Mouse (Mus musculus) stomach, postnatal 0 days (tissue): ENCODE measurements around the gene Ube2f. TPM values are rescaled to one million over a fixed set of nuclear protein-coding genes. Genes with fewer than 3 reads are reported as not detected.

Experiments
- ATAC-seq: fragments of 200-750 bp; cut with Nextera tagmentation; 2 replicates; pipeline ENCODE4 v1.8.0; 2017; ENCODE audit not compliant: low FRiP score, low TSS enrichment
- DNase-seq: peaks from one replicate; pipeline ENCODE4 v3.0.0-alpha.2; 2016; ENCODE audit warnings: low spot score
- H3K27ac ChIP-seq: fragments of 300-500 bp; sonication (generic); replicated peaks from 2 replicates; pipeline ENCODE4 v1.5.1; 2014; ENCODE audit warnings: mild to moderate bottlenecking, control low read depth
- H3K27me3 ChIP-seq: fragments of 300-500 bp; sonication (generic); 2 replicates; pipeline ENCODE4 v1.6.1; 2014; ENCODE audit warnings: low read length; ENCODE audit not compliant: control insufficient read depth, insufficient read depth
- H3K36me3 ChIP-seq: fragments of 300-500 bp; sonication (generic); 2 replicates; pipeline ENCODE4 v1.6.1; 2014; ENCODE audit warnings: low read length, mixed read lengths; ENCODE audit not compliant: control insufficient read depth, insufficient read depth
- H3K4me1 ChIP-seq: fragments of 300-500 bp; sonication (generic); replicated peaks from 2 replicates; pipeline ENCODE4 v1.6.1; 2014; ENCODE audit warnings: antibody characterized with exemption; ENCODE audit not compliant: control insufficient read depth, insufficient read depth
- H3K4me2 ChIP-seq: fragments of 300-500 bp; sonication (generic); replicated peaks from 2 replicates; pipeline ENCODE4 v1.6.1; 2014; ENCODE audit warnings: low read depth, mild to moderate bottlenecking, control low read depth, moderate library complexity
- H3K4me3 ChIP-seq: fragments of 300-500 bp; sonication (generic); 2 replicates; pipeline ENCODE4 v1.5.1; 2014; ENCODE audit warnings: low read depth, low read length, control low read depth
- H3K9ac ChIP-seq: fragments of 300-500 bp; sonication (generic); 2 replicates; pipeline ENCODE4 v1.6.1; 2014; ENCODE audit warnings: mild to moderate bottlenecking, low read length, control low read depth, mixed read lengths
- H3K9me3 ChIP-seq: fragments of 300-500 bp; sonication (generic); 2 replicates; pipeline ENCODE4 v1.6.1; 2016; ENCODE audit warnings: low read length; ENCODE audit not compliant: control insufficient read depth
- CTCF ChIP-seq: IDR thresholded peaks from 2 replicates; pipeline ENCODE4 v1.5.1; 2016; ENCODE audit warnings: antibody characterized with exemption, low read depth, mild to moderate bottlenecking, moderate library complexity
- EP300 ChIP-seq: optimal IDR thresholded peaks from 2 replicates; pipeline ENCODE3; 2016; ENCODE audit warnings: antibody characterized with exemption
- WGBS: fragments of 180-500 bp; shearing (Covaris S2); extraction: QIAGEN DNeasy Blood & Tissue Kit; methylation state at CpG from one replicate; pipeline ENCODE4 v1.1.7; 2014; 5-methylcytosine and 5-hydroxymethylcytosine counted together
- polyA plus RNA-seq: library from polyadenylated mRNA; unstranded; fragments of >200 nt; fragmentation: Nextera tagmentation; extraction: Ambion mirVana; gene quantifications from 2 replicates; pipeline ENCODE4 v1.2.1, GENCODE M21; 2015

Gene Ube2f
- polyA plus RNA-seq: 56.9 and 61.7 TPM in 2 replicates

DNA sequence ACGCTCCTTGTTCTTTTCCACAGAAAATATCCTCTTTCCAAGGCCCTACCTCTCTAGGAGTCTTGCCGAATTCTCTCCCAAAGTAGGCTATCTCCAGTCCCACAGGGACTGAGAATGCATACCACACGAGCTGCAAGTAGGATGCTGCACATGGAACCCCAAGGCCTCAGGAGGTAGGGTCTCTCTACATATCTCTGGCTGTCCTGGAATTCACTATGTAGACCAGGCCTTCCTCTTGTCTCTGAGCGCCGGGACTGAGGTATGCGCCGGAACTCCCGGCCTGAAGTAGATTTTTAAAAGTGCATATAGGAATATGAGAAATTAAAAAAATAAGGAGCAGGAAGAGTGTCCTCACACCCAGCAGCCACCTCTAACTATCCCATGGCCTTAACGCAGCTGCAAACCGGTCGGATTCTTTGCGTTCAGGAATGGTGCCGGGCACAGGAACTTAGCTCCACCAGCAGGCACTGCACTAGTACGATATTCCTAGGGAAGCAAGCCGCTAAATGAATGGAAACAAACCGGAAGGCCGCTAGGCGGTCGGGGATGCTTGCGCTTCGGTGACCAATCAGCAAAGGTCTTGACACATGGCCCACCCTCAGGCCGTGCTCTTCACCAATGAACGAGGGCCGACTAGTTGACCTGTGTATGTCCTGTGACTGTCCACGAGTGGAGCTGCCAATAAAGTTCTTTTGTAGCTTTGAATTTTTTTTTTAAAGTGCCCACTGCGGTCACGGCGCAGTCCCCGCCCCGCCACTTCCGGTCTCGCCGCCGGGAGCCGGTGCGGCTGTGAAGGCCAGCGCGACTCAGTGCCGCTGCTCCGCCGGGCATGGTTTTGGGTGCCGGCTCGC, at the start of gene Ube2f:
Gene Ube2f (plus strand): TSS at position 741 of the 851 bp plus-strand sequence.
- Histone ChIP-seq H3K4me1 (peaks cover 9% of the 10 kb centered on the region), H3K36me3 (peaks cover 3% of the 10 kb centered on the region; the same call in 1 of the 2 replicates), H3K4me2 (peak within 1 kb of the TSS; percentile 69), H3K4me3 (peak within 1 kb of the TSS; percentile 93), H3K27me3 (no peaks in the 10 kb centered on the region), H3K9ac (peak within 1 kb of the TSS; percentile 87), H3K9me3 (no peaks in the 10 kb centered on the region), H3K27ac (peak within 1 kb of the TSS; percentile 93)
- TF ChIP-seq EP300: peak; percentile 91
- TF ChIP-seq CTCF: peak; percentile 68
- WGBS: 2% methylated on average over 43 of the region's 43 CpGs
- ATAC-seq (peak; percentile 99), DNase-seq (peak; percentile 93)

DNA sequence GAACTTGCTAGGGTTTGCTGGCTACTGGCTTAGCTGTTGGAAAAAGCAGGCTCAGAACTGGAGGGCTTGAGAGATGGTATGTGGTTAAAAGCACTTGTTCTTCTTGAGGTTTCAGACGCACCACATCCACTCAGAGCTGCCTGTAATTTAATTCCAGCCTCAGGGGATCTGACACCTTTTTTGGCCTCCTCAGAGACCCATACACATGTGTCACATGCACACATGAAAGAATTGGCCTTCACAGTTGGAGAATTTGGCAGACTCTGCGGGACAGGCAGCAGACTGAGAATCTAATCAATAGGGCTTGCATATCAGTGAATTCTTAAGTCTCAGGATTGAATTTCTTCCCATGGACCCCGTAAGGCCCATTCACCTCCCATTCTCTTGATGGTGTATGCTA, 49.0 kb upstream of the Ube2f start:
- H3K4me2 ChIP-seq: no peak overlapping the region
- H3K4me1 ChIP-seq: no peaks in the 10 kb centered on the region
- H3K27me3 ChIP-seq: no peaks in the 10 kb centered on the region
- no peaks in the 10 kb centered on the region; the same call in 1 of the 2 replicates for H3K36me3 ChIP-seq
- WGBS: 70% methylated on average over 3 of the region's 3 CpGs
- DNase-seq (no peak), ATAC-seq (no peak)
- no peak overlapping the region for H3K4me3 ChIP-seq
- no peak overlapping the region for H3K27ac ChIP-seq
- no peak overlapping the region for H3K9ac ChIP-seq
- no peaks in the 10 kb centered on the region for H3K9me3 ChIP-seq
- TF ChIP-seq CTCF (no peak), EP300 (no peak)

- H3K9ac ChIP-seq: no peak overlapping the region
- H3K36me3 ChIP-seq: no peaks in the 10 kb centered on the region; the same call in 1 of the 2 replicates
- no peak overlapping the region for H3K27ac ChIP-seq
- no peak overlapping the region for H3K4me3 ChIP-seq
- no peaks in the 10 kb centered on the region for H3K9me3 ChIP-seq
- no peaks in the 10 kb centered on the region for H3K27me3 ChIP-seq
- DNase-seq: no peak
- no peak for ATAC-seq
- TF ChIP-seq EP300 (no peak), CTCF (no peak)
- 82% methylated on average over 5 of the region's 5 CpGs for WGBS
- H3K4me2 ChIP-seq: no peak overlapping the region
- no peaks in the 10 kb centered on the region for H3K4me1 ChIP-seq
Observed at GRCm38 (mm10) chr1:91204221-91204765, 45.8 kb upstream of the Ube2f start.

GRCm38 (mm10) chr1:91205651-91206050, 44.5 kb upstream of the Ube2f start:
- TF ChIP-seq EP300: no peak
- no peak for TF ChIP-seq CTCF
- Histone ChIP-seq H3K4me1 (no peaks in the 10 kb centered on the region), H3K27ac (no peak overlapping the region), H3K9ac (no peak overlapping the region), H3K9me3 (no peaks in the 10 kb centered on the region), H3K36me3 (no peaks in the 10 kb centered on the region), H3K27me3 (no peaks in the 10 kb centered on the region), H3K4me2 (no peak overlapping the region), H3K4me3 (no peak overlapping the region)
- 71% methylated on average over 6 of the region's 6 CpGs for WGBS
- no peak for ATAC-seq
- DNase-seq: no peak

DNA sequence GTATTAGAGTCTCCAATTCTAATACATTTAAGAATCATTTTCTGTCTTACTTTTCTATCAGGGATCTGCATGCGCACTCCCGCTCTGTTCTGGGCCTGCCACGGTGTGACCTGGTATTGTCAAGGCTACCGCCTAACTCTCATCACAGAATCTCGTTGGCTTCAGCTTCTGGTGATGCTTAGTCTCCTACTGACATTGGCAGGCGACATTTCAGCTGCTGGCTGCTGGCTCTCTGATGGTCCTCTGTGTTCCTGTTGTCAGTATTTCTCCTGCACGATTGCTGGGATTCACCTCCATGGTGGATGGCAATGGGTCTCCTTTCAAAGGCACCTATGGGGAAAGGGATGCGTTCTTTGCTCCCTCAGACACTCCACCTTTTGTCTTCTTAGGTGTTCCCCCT, 43.8 kb upstream of the Ube2f start:
- Histone ChIP-seq H3K4me2 (no peak overlapping the region), H3K4me3 (no peak overlapping the region), H3K36me3 (no peaks in the 10 kb centered on the region), H3K9ac (no peak overlapping the region), H3K27me3 (no peaks in the 10 kb centered on the region), H3K4me1 (no peaks in the 10 kb centered on the region), H3K27ac (no peak overlapping the region), H3K9me3 (no peaks in the 10 kb centered on the region)
- ATAC-seq (no peak), DNase-seq (no peak)
- TF ChIP-seq EP300 (no peak), CTCF (no peak)
- 85% methylated on average over 8 of the region's 8 CpGs for WGBS

- no peak overlapping the region for H3K4me3 ChIP-seq
- no peak for ATAC-seq
- no peak for DNase-seq
- H3K27ac ChIP-seq: no peak overlapping the region
- no peaks in the 10 kb centered on the region for H3K27me3 ChIP-seq
- no peaks in the 10 kb centered on the region for H3K4me1 ChIP-seq
- no peak for TF ChIP-seq CTCF
- TF ChIP-seq EP300: no peak
- 61% methylated on average over 5 of the region's 5 CpGs for WGBS
- no peak overlapping the region for H3K9ac ChIP-seq
- no peak overlapping the region for H3K4me2 ChIP-seq
- no peaks in the 10 kb centered on the region for H3K9me3 ChIP-seq
- no peaks in the 10 kb centered on the region for H3K36me3 ChIP-seq
Observed at GRCm38 (mm10) chr1:91206873-91207272, 43.2 kb upstream of the Ube2f start.
